In genomic region chr11:116342069-116342791, GRCm38 (mm10) we compare ENCODE assay signal across 12 mouse cellular contexts. TPM values are rescaled to one million over a fixed set of nuclear protein-coding genes. Genes with fewer than 3 reads are reported as not detected.
DNase-seq lines count a peak whose midpoint lies in the region; ATAC-seq and TF ChIP-seq lines count a peak whose summit lies in the region.
"Had no signal": no experiment of that assay in that cellular context is flagged by ENCODE, and none has a peak within 500 bp of the region (broad histone marks: within the 10 kb centered on the region; RNA-seq: fewer than 3 reads in every experiment).

No protein-coding gene starts in this region.

- peaks cover 60% of the 10 kb centered on the region for H3K36me3 ChIP-seq in midbrain, embryonic 14.5 days (ENCODE audit: control insufficient read depth, insufficient read depth, low read length)
- no peaks in the 10 kb centered on the region for H3K36me3 ChIP-seq in midbrain, embryonic 11.5 days (ENCODE audit: control insufficient read depth, insufficient read depth, low read length)
- peaks cover 57% of the 10 kb centered on the region for H3K36me3 ChIP-seq in midbrain, postnatal 0 days (ENCODE audit: insufficient read depth, low read length)
- H3K36me3 ChIP-seq: liver, embryonic 13.5 days had no signal

- no peak for ATAC-seq in midbrain, embryonic 14.5 days (ENCODE audit: low FRiP score, low TSS enrichment)
- ATAC-seq in midbrain, embryonic 11.5 days (ENCODE audit: low FRiP score): no peak
- peak; percentile 45; the same call in 1 of the 2 replicates for ATAC-seq in midbrain, postnatal 0 days (ENCODE audit: low FRiP score)
- ATAC-seq in inflammation-experienced regulatory T-cells, adult 6 months: no peak

- no peak overlapping the region for H3K4me2 ChIP-seq in midbrain, embryonic 14.5 days (ENCODE audit: low read length)
- H3K4me2 ChIP-seq in midbrain, embryonic 11.5 days: no peak overlapping the region
- H3K4me2 ChIP-seq in midbrain, postnatal 0 days (ENCODE audit: low read depth, low read length, poor library complexity, severe bottlenecking): no peak overlapping the region
- H3K4me2 ChIP-seq: embryonic facial prominence, embryonic 12.5 days; liver, embryonic 13.5 days had no signal

- no peaks in the 10 kb centered on the region for H3K4me1 ChIP-seq in midbrain, embryonic 14.5 days (ENCODE audit: control insufficient read depth, insufficient read depth, low read length)
- H3K4me1 ChIP-seq in midbrain, embryonic 11.5 days (ENCODE audit: control insufficient read depth, insufficient read depth, low read length): peaks cover 5% of the 10 kb centered on the region; the same call in 1 of the 2 replicates
- no peaks in the 10 kb centered on the region for H3K4me1 ChIP-seq in midbrain, postnatal 0 days (ENCODE audit: insufficient read depth, low read length)

- H3K27me3 ChIP-seq in midbrain, embryonic 14.5 days (ENCODE audit: control insufficient read depth, insufficient read depth, low read length): no peaks in the 10 kb centered on the region
- no peaks in the 10 kb centered on the region for H3K27me3 ChIP-seq in midbrain, embryonic 11.5 days (ENCODE audit: control insufficient read depth, insufficient read depth, low read length)
- H3K27me3 ChIP-seq in midbrain, postnatal 0 days (ENCODE audit: insufficient read depth, low read length): no peaks in the 10 kb centered on the region

- intact Hi-C loops in gastrocnemius, adult 2 months (cut with DNase I): no loop called here
- intact Hi-C loops in gastrocnemius, postnatal 14 days (cut with DNase I; ENCODE audit: low total_unique reads): no loop called here

- H3K9ac ChIP-seq in midbrain, embryonic 14.5 days (replicated peaks; ENCODE audit: low read length): no peak overlapping the region
- H3K9ac ChIP-seq in midbrain, embryonic 11.5 days (ENCODE audit: low read length): no peak overlapping the region
- H3K9ac ChIP-seq in midbrain, postnatal 0 days (replicated peaks; ENCODE audit: low read length, poor library complexity, severe bottlenecking): no peak overlapping the region
- H3K9ac ChIP-seq: embryonic facial prominence, embryonic 12.5 days; liver, embryonic 13.5 days had no signal

- DNase-seq in gastrocnemius, adult 2 months: peak; percentile 39
- DNase-seq in gastrocnemius, postnatal 14 days: no peak
- peak; percentile 53 for DNase-seq in midbrain, embryonic 14.5 days
- no peak for DNase-seq in midbrain, embryonic 11.5 days (ENCODE audit: low spot score, missing footprints)
- peak; percentile 24 to 28 for DNase-seq in kidney, adult 8-10 months
- peak; percentile 79 for DNase-seq in midbrain, postnatal 0 days (ENCODE audit: low spot score)
- no peak for DNase-seq in Muller cell, postnatal 12 days (ENCODE audit: inconsistent ontology term)
- DNase-seq: cerebellum, adult 18-20 months; liver, embryonic 13.5 days; lung, postnatal 36 days had no signal

- no peak overlapping the region for H3K4me3 ChIP-seq in gastrocnemius, adult 2 months
- no peak overlapping the region for H3K4me3 ChIP-seq in midbrain, embryonic 14.5 days (replicated peaks; ENCODE audit: low read depth, low read length)
- H3K4me3 ChIP-seq in midbrain, embryonic 11.5 days (ENCODE audit: low read depth, low read length): no peak overlapping the region
- H3K4me3 ChIP-seq in midbrain, postnatal 0 days (ENCODE audit: low read depth, low read length): no peak overlapping the region
- H3K4me3 ChIP-seq: embryonic facial prominence, embryonic 12.5 days; liver, embryonic 13.5 days had no signal

- peak overlapping the region; percentile 16; the same call in 1 of the 2 replicates for H3K27ac ChIP-seq in gastrocnemius, adult 2 months
- no peak overlapping the region for H3K27ac ChIP-seq in midbrain, embryonic 14.5 days (replicated peaks; ENCODE audit: low read depth, low read length)
- H3K27ac ChIP-seq in midbrain, embryonic 11.5 days (ENCODE audit: low read depth, low read length): no peak overlapping the region
- no peak overlapping the region for H3K27ac ChIP-seq in midbrain, postnatal 0 days (ENCODE audit: low read depth, low read length)
- H3K27ac ChIP-seq: embryonic facial prominence, embryonic 12.5 days; liver, embryonic 13.5 days had no signal

- 70% methylated on average over 25 of the region's 25 CpGs for WGBS in midbrain, embryonic 14.5 days
- whole genome bisulfite sequencing in midbrain, embryonic 11.5 days: 76% methylated on average over 25 of the region's 25 CpGs
- 70% methylated on average over 25 of the region's 25 CpGs for WGBS in midbrain, postnatal 0 days

- no peaks in the 10 kb centered on the region for H3K9me3 ChIP-seq in midbrain, embryonic 14.5 days (ENCODE audit: control insufficient read depth, low read length)
- H3K9me3 ChIP-seq in midbrain, embryonic 11.5 days (ENCODE audit: control insufficient read depth, low read length): no peaks in the 10 kb centered on the region
- H3K9me3 ChIP-seq in midbrain, postnatal 0 days (ENCODE audit: low read length): no peaks in the 10 kb centered on the region
- H3K9me3 ChIP-seq: embryonic facial prominence, embryonic 12.5 days; liver, embryonic 13.5 days had no signal

- no peak for TF ChIP-seq CTCF in gastrocnemius, adult 2 months (IDR thresholded peaks at IDR 0.05)
- no peak for TF ChIP-seq CTCF in midbrain, postnatal 0 days (IDR thresholded peaks at IDR 0.05)

RNA-seq across cellular contexts. Expression of gene Foxj1, which starts 7.0 kb away (rescaled TPM):
- under 1 TPM in 1 of 2 experiments, not detected in 1; 0.14 TPM for total RNA-seq in gastrocnemius, adult 2 months (2021)
- under 1 TPM; 0.22 to 0.27 TPM for total RNA-seq in gastrocnemius, postnatal 14 days (2021)
- polyA plus RNA-seq in midbrain, embryonic 14.5 days (2014; fragmentation: Nextera tagmentation; extraction: Ambion mirVana): 9.2 TPM in 2 replicates
- polyA plus RNA-seq in midbrain, embryonic 11.5 days (2014; fragmentation: Nextera tagmentation; extraction: Ambion mirVana): 3.5 and 3.8 TPM in 2 replicates
- total RNA-seq in midbrain, postnatal 0 days (2014; rRNA removed): 24.1 and 37.5 TPM in 2 replicates
- polyA plus RNA-seq in midbrain, postnatal 0 days (2015; fragmentation: Nextera tagmentation; extraction: Ambion mirVana): 9.6 and 12.1 TPM in 2 replicates
- not detected for polyA plus RNA-seq in inflammation-experienced regulatory T-cells, adult 6 months (2017; shearing (Covaris generic))

RNA-seq across cellular contexts. Expression of gene Exoc7, which starts 35.2 kb away (rescaled TPM):
- 100 to 1,000 TPM in 1 of 2 experiments, 10 to 100 TPM in 1; 74.1 to 106 TPM for total RNA-seq in gastrocnemius, adult 2 months (2021)
- 10 to 100 TPM; 61.9 to 62.3 TPM for total RNA-seq in gastrocnemius, postnatal 14 days (2021)
- 122 and 125 TPM in 2 replicates for polyA plus RNA-seq in midbrain, embryonic 14.5 days (2014; fragmentation: Nextera tagmentation; extraction: Ambion mirVana)
- 59.9 and 61.3 TPM in 2 replicates for polyA plus RNA-seq in midbrain, embryonic 11.5 days (2014; fragmentation: Nextera tagmentation; extraction: Ambion mirVana)
- total RNA-seq in midbrain, postnatal 0 days (2014; rRNA removed): 81.0 and 101 TPM in 2 replicates
- polyA plus RNA-seq in midbrain, postnatal 0 days (2015; fragmentation: Nextera tagmentation; extraction: Ambion mirVana): 144 and 149 TPM in 2 replicates
- 10 to 100 TPM; 70.3 to 96.0 (median 70.6) TPM for polyA plus RNA-seq in inflammation-experienced regulatory T-cells, adult 6 months (2017; shearing (Covaris generic))

Comparison
In these comparisons a context has a peak if more than half of its experiments do, and no peak if none do; other contexts are left out.
1. DNase-seq: peak in gastrocnemius, adult 2 months (single experiment), midbrain, embryonic 14.5 days (single experiment), kidney, adult 8-10 months (2 of 2) and midbrain, postnatal 0 days (single experiment); none in gastrocnemius, postnatal 14 days (single experiment), midbrain, embryonic 11.5 days (single experiment) and Muller cell, postnatal 12 days (single experiment).